Mouse (Mus musculus) forelimb bud, embryonic 11.5 days (tissue): Measurements from ENCODE around the gene Bckdk.
"Not testable (repeated sequence)": the region's sequence is repeated elsewhere in the genome, so short reads cannot be mapped to it uniquely, and the experiment has no call there.

Source experiments
- DNase-seq: peaks from one replicate; pipeline ENCODE4 v3.0.0-alpha.2; 2012; ENCODE audit warnings: low read depth, low spot score

Gene Bckdk

DNA sequence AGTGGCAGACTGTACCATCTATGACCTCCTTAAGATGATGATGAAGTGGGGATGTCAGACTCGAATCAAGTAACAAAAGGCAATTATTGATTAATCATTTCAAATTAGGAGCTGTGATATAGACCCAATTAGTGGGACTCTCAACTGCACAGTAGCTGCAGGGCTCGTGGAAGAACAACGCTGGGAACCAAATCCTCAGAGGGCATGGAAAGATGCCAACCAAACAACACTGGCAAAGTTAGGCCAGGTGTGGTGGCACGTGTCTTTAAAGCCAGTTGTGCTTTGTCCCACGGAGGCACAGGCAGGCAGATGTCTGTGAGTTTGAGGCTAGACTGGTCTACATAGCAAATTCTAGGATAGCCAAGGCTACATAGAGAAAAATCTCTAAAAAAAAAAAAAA lies 26.8 kb downstream of the Bckdk start:
- no peak for DNase-seq

DNA sequence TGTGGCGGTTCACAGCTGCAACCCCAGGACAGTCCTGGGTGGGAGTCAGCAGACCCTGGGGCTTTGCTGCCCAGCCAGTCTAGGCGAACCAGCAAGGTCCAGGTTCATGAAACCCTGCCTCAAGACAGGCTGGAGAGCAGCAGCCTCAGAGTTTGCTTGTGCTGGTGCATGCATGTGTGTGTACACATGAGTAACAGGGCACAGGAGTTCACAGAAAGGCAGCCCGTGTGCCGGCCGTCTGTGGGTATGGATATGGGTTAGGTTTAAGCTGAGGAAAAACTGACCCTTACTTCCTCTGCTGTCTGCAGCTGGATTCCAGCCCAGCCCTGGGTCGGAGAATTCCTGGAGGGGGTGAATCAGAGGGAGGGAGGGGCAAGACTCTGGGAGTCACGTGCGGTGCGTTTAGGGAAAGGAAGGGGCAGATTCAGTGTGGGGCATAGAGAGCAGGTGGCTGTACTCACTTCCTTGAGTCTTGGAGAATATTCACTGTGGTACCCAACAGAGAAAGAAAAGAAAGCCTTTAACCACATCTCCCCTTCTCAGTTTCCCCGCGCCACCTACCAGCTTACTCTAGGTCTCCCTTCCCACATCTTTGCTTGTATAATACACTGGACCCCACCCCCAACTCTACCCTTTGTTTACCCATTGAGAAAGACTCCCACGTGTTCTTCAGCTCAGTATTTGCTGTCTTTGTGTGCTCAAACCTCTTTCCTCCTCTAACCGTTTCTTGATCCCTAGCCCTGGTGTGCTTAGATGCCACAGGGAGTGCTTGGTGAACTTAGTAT lies 27.7 kb downstream of the Bckdk start:
- DNase-seq, result no peak

DNA sequence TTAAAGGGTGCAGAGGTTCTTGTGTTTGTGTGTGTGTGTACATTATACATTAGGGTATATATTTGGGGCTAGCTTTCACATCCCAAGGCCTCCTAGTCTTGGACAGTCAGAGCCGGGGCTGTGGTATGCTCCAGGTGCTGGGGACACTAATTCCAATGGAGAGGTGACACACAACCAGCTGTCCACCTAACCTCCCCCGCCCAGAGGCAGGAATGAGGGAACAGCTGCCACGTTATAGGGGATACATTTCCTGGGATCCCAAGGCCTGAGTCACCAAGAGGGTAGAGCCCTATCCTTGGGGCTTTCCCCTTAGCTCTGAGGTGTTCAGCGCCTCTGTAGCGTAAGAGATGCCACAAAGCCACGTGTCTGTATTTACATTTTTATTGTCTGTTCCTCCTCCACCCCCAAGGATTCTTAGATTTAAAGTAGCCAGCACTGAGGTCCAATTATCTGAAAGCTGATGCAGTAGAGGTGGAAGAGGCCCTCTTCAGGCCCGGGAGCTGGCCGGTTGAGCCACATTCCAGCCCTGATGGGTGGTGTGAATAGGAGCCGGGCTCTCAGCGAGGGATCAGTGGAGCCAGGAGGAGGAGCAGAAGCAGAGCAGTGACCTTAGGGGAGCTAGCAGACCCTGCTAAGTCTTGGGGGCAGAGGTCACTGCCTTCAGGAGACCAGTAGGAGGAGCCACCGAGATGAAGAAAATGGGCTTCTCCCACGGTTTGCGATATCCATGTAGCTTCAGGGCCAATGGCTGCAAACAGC lies 28.6 kb downstream of the Bckdk start:
- no peak for DNase-seq

DNA sequence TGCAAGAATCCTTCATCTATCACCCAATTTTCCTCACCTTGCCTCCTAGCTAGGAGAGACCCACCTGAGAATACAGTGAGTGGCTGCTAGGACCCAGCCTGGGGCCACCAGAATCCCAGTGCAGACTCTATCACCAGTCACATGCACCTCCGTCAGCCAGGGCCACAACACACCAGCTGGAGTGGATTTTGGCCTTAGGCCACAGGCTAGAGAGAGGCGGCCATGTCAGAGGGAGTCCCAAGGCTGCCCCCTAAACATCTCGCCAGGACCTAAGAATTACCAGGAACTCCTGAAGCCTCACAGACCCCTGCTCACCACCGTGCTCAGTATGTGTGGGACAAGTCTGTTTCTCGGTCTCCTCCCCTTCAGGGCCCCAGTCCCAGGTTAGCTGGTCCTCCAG lies 30.2 kb downstream of the Bckdk start:
- DNase-seq, result no peak

DNA sequence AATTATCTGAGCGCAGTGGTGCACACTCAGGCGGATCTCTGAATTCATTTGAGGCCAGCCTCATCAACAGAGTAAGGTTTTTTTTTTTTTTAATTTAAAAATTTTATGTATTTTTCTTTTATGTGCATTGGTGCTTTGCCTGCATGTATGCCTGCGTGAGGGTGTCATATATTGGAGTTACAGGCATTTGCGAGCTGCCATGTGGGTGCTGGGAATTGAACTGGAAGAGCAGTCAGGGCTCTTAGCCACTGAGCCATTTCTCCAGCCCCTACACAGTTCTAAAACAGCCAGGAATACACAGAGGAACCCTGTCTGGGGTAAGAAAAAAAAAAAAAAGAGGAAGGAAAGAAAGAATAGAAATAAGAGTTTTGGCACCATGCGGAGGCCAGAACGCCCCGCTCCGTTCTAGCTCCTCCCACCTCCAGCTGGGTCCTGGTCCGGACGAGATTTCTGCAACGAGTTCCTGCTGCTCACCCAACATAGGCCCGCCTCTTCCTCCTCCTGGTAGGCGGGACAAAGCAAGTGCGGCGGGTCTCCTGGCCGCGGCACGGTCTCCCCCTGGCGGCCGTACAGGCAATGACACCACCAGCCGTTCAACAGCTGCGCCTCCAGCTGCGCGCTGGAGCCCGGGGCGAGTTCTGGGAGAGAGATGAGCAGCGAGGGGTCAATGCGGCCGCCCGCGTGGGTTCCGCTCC lies 31.3 kb downstream of the Bckdk start:
- peak; percentile 93 for DNase-seq

DNA sequence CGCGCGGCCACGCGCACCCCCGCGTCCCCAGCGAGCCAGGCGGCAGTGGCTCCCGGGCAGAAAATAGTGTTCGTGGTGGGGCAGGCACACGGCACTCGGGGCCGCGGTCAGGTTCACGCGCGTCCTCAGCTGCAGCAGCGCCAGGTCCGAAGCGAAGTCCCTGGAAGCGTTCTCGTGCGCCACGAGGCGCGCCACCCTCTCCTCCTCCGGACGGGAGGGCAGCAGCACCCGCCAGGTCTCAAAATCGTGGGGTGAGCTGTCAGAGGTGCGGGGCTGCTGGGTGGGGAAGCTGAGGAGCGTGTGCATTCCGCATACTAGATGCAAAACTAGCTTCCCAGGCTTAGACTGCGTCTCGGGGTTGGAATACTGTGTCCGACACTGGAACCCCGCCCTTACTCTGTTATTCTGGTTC lies 31.9 kb downstream of the Bckdk start:
- DNase-seq, result no peak

DNA sequence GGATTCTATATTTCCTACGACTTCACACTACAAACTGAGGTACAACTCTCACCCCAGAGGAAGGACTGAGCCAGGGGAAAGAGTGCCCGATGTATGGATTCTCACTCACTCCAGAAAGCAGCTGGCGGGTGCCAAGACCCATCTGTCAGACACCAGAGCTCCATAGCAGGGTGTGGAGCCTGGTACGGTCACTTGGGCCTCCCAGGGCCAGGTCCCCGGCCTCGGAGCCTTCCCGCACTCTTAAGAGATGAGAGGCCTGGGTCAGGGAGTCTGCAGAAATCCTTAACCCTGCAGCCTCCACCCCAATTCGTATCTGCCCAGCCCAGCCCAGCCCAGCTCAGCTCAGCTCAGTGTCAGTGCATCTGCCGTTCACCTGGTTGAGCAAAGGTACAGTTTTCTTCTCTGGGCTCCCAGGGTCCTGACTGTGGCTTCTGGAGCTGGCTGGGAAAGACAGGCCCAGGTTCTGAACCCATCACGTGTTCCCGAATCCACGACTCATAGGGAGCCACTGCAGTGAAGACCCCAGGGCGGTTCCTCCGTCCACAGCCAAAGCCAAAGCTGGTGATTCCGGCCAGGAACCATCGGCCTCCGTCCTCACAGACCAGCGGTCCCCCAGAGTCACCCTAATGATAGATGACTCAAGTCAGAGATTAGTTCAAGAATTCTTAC lies 32.5 kb downstream of the Bckdk start:
- no peak for DNase-seq

DNA sequence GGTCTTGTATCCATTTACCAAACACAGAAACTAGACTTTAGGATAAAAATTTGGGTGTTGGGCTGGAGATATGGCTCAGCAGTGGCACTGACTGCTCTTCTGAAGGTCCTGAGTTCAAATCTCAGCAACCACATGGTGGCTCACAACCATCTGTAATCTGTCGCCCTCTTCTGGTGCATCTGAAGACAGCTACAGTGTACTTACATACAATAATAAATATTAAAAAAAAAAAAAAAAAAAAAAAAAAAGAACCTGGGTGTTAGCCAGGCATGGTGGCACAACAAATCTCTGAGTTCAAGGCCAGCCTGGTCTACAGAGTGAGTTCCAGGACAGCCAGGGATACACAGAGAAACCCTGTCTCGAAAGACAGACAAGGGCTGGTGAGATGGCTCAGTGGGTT lies 38.2 kb downstream of the Bckdk start:
- not testable (repeated sequence) for DNase-seq

DNA sequence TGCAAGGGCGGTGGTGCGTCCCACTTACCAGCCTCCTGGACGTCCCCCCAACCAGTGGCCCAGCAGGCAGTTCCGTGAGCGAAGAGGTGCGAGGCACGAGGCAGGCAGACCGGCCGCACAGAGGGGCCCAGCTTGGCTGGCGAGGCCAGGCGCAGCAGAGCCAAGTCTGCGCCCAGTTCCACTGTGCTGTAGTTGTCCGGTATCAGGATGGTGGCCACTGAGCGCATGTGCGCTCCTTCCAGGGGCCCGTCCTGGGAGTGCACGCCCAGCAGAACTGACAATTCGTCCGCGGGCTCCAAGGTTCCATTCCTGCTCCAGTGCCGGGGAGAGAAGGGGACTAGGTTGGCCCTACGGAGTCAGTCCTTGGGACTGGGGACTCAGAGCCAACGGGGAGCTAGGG lies 40.7 kb downstream of the Bckdk start:
- DNase-seq, result no peak

DNA sequence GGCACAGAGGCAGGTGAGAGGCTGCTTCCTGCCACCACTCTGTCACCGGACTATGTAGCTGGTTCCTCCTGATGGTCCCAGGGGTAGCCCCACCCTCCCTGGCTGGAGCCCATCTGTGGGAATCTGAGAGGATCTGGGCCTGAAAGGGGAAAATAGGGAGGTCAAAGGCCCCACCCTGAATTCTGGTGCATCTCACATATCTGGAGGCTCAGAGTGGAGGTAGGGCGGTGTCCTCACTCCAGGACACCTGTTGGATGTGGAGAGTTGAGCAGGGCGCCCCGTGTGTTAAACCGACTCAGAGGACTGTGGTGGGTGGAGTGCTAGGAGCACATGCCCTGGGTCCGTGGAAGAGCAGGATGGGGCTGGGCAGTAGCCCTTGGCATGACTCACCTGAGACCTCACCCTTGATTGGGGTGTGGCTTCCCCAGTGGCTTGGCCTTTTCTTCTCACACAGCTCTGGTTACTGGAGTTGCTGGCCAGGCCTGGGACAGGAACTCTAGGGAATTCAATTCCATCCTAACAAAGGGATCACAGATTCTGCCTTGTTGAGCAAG lies 42.7 kb downstream of the Bckdk start, which contains the start of gene Prss36:
Gene Prss36, minus strand, starts transcription at position 256 of the 554 bp plus-strand sequence.
- no peak for DNase-seq

DNA sequence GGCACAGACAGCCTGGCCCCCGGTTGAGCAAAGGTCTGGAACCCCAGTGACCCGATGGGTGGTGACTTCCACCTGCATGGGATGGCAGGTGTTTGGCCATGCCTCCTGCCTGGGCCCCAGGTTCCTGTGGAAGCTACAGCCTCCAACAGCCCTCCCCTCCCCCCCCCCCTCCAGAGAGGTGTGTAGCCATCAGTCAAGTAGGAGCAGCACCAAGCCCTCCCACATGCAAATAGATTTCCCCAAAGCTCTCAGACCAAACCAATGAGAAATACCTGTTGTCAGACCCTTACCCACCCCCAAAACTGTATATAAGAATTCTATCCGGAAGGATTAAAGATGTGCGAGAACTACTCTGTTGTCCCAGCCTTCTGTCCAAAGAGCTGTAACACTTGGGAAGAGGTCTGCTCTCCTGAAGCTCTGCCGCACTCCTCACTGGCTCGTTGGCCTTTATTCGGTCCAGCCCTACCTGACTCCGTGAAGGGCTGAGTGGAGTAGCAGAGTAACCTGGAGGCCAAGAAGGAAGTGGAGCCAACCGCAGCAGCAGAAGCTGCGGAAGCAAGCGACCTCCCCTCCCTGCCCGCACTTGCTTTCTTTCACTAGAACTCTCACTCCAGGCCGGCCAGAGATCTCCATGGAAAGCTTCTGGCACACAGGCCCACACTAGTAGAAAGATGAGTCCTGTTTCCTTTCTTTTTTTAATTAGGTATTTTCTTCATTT lies 49.1 kb downstream of the Bckdk start:
- DNase-seq, result no peak

DNA sequence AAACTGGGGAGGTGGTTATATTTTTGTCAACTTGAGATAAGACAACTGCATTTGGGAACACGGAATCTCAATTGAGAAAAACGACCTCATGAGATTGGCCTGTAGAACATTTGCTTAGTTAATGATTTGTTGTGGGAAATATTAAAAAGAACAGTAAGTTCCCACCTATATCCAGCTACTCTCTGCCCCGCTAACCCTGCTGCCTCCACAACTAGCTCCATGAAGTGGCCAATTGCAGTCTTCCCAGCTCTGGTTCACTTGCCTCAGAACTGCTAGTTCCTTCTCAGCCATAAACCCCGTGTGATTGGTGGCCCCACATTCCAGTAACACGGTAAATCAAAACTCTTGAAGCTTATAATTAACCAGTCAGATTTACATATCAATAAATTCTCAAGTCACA lies 55.5 kb downstream of the Bckdk start:
- DNase-seq, result no peak
